Mouse (Mus musculus): ENCODE results near the gene Tgfbr3. TPM values are rescaled to one million over a fixed set of nuclear protein-coding genes. Genes with fewer than 3 reads are reported as not detected.

Gene Tgfbr3
- polyA plus RNA-seq, 1 experiment: 0.71 TPM

GRCm38 (mm10) chr5:107099076-107099475 is 190.4 kb downstream of the Tgfbr3 start:
- H3ac ChIP-seq (ENCODE audit: control insufficient read depth, insufficient read length): no peak overlapping the region
- H3K27me3 ChIP-seq (ENCODE audit: control insufficient read depth, insufficient read depth, insufficient read length): no peaks in the 10 kb centered on the region
- H3K4me3 ChIP-seq: no peak overlapping the region
- no peak overlapping the region for H3K4me2 ChIP-seq (ENCODE audit: low read depth)
- H3K36me3 ChIP-seq (ENCODE audit: control insufficient read depth, insufficient read depth): no peaks in the 10 kb centered on the region
- TF ChIP-seq USF1 (IDR thresholded peaks at IDR 0.05; ENCODE audit: low read depth) (no peak), E2F4 (IDR thresholded peaks at IDR 0.05; ENCODE audit: insufficient read depth) (no peak), TCF12 (IDR thresholded peaks at IDR 0.05; ENCODE audit: insufficient read depth, poor library complexity, severe bottlenecking) (no peak), POLR2A (IDR thresholded peaks at IDR 0.05; ENCODE audit: insufficient read length, low read depth) (no peak), MYOG (IDR thresholded peaks at IDR 0.05; ENCODE audit: control insufficient read depth in 1 of 3, insufficient read depth in 1 of 3, insufficient read length in 2 of 3, low read depth in 2 of 3) (no peak), MAX (IDR thresholded peaks at IDR 0.05; ENCODE audit: low read depth) (no peak), MYOD1 (IDR thresholded peaks at IDR 0.05; ENCODE audit: control insufficient read depth in 1 of 3, insufficient read length in 2 of 3, low read depth in 2 of 3) (no peak), TCF3 (IDR thresholded peaks at IDR 0.05; ENCODE audit: insufficient read length, low read depth) (no peak), SRF (IDR thresholded peaks at IDR 0.05; ENCODE audit: control insufficient read depth, insufficient read length, low read depth) (no peak), POLR2AphosphoS2 (IDR thresholded peaks at IDR 0.05; ENCODE audit: insufficient read length, low read depth) (no peak), REST (IDR thresholded peaks at IDR 0.05; ENCODE audit: insufficient read depth, insufficient read length) (no peak), CEBPB (IDR thresholded peaks at IDR 0.05; ENCODE audit: insufficient read depth, poor library complexity, severe bottlenecking) (no peak)
- no peaks in the 10 kb centered on the region for H3K79me2 ChIP-seq (ENCODE audit: control insufficient read depth, insufficient read depth)

- Histone ChIP-seq H3K36me3 (ENCODE audit: control insufficient read depth, insufficient read depth) (no peaks in the 10 kb centered on the region), H3K79me2 (ENCODE audit: control insufficient read depth, insufficient read depth) (no peaks in the 10 kb centered on the region), H3K4me3 (no peak overlapping the region), H3ac (ENCODE audit: control insufficient read depth, insufficient read length) (no peak overlapping the region), H3K27me3 (ENCODE audit: control insufficient read depth, insufficient read depth, insufficient read length) (no peaks in the 10 kb centered on the region), H3K4me2 (ENCODE audit: low read depth) (no peak overlapping the region)
- no peak for TF ChIP-seq TCF12 (IDR thresholded peaks at IDR 0.05; ENCODE audit: insufficient read depth, poor library complexity, severe bottlenecking)
- TF ChIP-seq TCF3 (IDR thresholded peaks at IDR 0.05; ENCODE audit: insufficient read length, low read depth): no peak
- no peak for TF ChIP-seq REST (IDR thresholded peaks at IDR 0.05; ENCODE audit: insufficient read depth, insufficient read length)
- TF ChIP-seq POLR2A (IDR thresholded peaks at IDR 0.05; ENCODE audit: insufficient read length, low read depth): no peak
- no peak for TF ChIP-seq MAX (IDR thresholded peaks at IDR 0.05; ENCODE audit: low read depth)
- TF ChIP-seq MYOD1 (IDR thresholded peaks at IDR 0.05; ENCODE audit: control insufficient read depth in 1 of 3, insufficient read length in 2 of 3, low read depth in 2 of 3): no peak
- no peak for TF ChIP-seq USF1 (IDR thresholded peaks at IDR 0.05; ENCODE audit: low read depth)
These were observed 191.4 kb downstream of the Tgfbr3 start for GRCm38 (mm10) chr5:107098007-107098406.

GRCm38 (mm10) chr5:107097314-107097713 is 192.1 kb downstream of the Tgfbr3 start:
- H3K4me3 ChIP-seq: no peak overlapping the region
- H3K27me3 ChIP-seq (ENCODE audit: control insufficient read depth, insufficient read depth, insufficient read length): no peaks in the 10 kb centered on the region
- no peak overlapping the region for H3K4me2 ChIP-seq (ENCODE audit: low read depth)
- no peaks in the 10 kb centered on the region for H3K79me2 ChIP-seq (ENCODE audit: control insufficient read depth, insufficient read depth)
- TF ChIP-seq POLR2A (IDR thresholded peaks at IDR 0.05; ENCODE audit: insufficient read length, low read depth) (no peak), MAX (IDR thresholded peaks at IDR 0.05; ENCODE audit: low read depth) (no peak), TCF12 (IDR thresholded peaks at IDR 0.05; ENCODE audit: insufficient read depth, poor library complexity, severe bottlenecking) (no peak), MYOD1 (IDR thresholded peaks at IDR 0.05; ENCODE audit: control insufficient read depth in 1 of 3, insufficient read length in 2 of 3, low read depth in 2 of 3) (no peak), USF1 (IDR thresholded peaks at IDR 0.05; ENCODE audit: low read depth) (no peak), E2F4 (IDR thresholded peaks at IDR 0.05; ENCODE audit: insufficient read depth) (no peak), SRF (IDR thresholded peaks at IDR 0.05; ENCODE audit: control insufficient read depth, insufficient read length, low read depth) (no peak), TCF3 (IDR thresholded peaks at IDR 0.05; ENCODE audit: insufficient read length, low read depth) (no peak), CEBPB (IDR thresholded peaks at IDR 0.05; ENCODE audit: insufficient read depth, poor library complexity, severe bottlenecking) (no peak), POLR2AphosphoS2 (IDR thresholded peaks at IDR 0.05; ENCODE audit: insufficient read length, low read depth) (no peak), MYOG (IDR thresholded peaks at IDR 0.05; ENCODE audit: control insufficient read depth in 1 of 3, insufficient read depth in 1 of 3, insufficient read length in 2 of 3, low read depth in 2 of 3) (no peak), REST (IDR thresholded peaks at IDR 0.05; ENCODE audit: insufficient read depth, insufficient read length) (no peak)
- H3K36me3 ChIP-seq (ENCODE audit: control insufficient read depth, insufficient read depth): no peaks in the 10 kb centered on the region
- H3ac ChIP-seq (ENCODE audit: control insufficient read depth, insufficient read length): no peak overlapping the region

GRCm38 (mm10) chr5:107094233-107094632 is 195.2 kb downstream of the Tgfbr3 start:
- H3K36me3 ChIP-seq (ENCODE audit: control insufficient read depth, insufficient read depth): no peaks in the 10 kb centered on the region
- no peak overlapping the region for H3K4me2 ChIP-seq (ENCODE audit: low read depth)
- TF ChIP-seq MYOD1 (IDR thresholded peaks at IDR 0.05; ENCODE audit: control insufficient read depth in 1 of 3, insufficient read length in 2 of 3, low read depth in 2 of 3) (no peak), USF1 (IDR thresholded peaks at IDR 0.05; ENCODE audit: low read depth) (no peak), POLR2AphosphoS2 (IDR thresholded peaks at IDR 0.05; ENCODE audit: insufficient read length, low read depth) (no peak), SRF (IDR thresholded peaks at IDR 0.05; ENCODE audit: control insufficient read depth, insufficient read length, low read depth) (no peak), CEBPB (IDR thresholded peaks at IDR 0.05; ENCODE audit: insufficient read depth, poor library complexity, severe bottlenecking) (no peak), POLR2A (IDR thresholded peaks at IDR 0.05; ENCODE audit: insufficient read length, low read depth) (no peak), MAX (IDR thresholded peaks at IDR 0.05; ENCODE audit: low read depth) (no peak), MYOG (IDR thresholded peaks at IDR 0.05; ENCODE audit: control insufficient read depth in 1 of 3, insufficient read depth in 1 of 3, insufficient read length in 2 of 3, low read depth in 2 of 3) (no peak), TCF12 (IDR thresholded peaks at IDR 0.05; ENCODE audit: insufficient read depth, poor library complexity, severe bottlenecking) (no peak), REST (IDR thresholded peaks at IDR 0.05; ENCODE audit: insufficient read depth, insufficient read length) (no peak), TCF3 (IDR thresholded peaks at IDR 0.05; ENCODE audit: insufficient read length, low read depth) (no peak), E2F4 (IDR thresholded peaks at IDR 0.05; ENCODE audit: insufficient read depth) (no peak)
- no peak overlapping the region for H3K4me3 ChIP-seq
- no peaks in the 10 kb centered on the region for H3K27me3 ChIP-seq (ENCODE audit: control insufficient read depth, insufficient read depth, insufficient read length)
- H3K79me2 ChIP-seq (ENCODE audit: control insufficient read depth, insufficient read depth): no peaks in the 10 kb centered on the region
- H3ac ChIP-seq (ENCODE audit: control insufficient read depth, insufficient read length): no peak overlapping the region

Data from myocyte (in vitro differentiated cells).